Mouse (Mus musculus) brain, embryonic 18.5 days (tissue): ENCODE data around the gene Gcn1l1.

ENCODE experiments used
- DNase-seq: peaks from one replicate; pipeline ENCODE4 v3.0.0-alpha.2; 2012; ENCODE audit warnings: low read depth, low spot score

Gcn1l1 gene

GRCm38 (mm10) chr5:115534856-115535255, 30.2 kb upstream of the Gcn1l1 start:
- DNase-seq: no peak

GRCm38 (mm10) chr5:115535635-115536034, 29.4 kb upstream of the Gcn1l1 start:
- no peak for DNase-seq

- DNase-seq: no peak
Observed at GRCm38 (mm10) chr5:115538017-115538692, 26.9 kb upstream of the Gcn1l1 start.

GRCm38 (mm10) chr5:115538693-115539043, 26.4 kb upstream of the Gcn1l1 start:
- no peak for DNase-seq

- no peak for DNase-seq
Observed at GRCm38 (mm10) chr5:115542635-115543384, 22.2 kb upstream of the Gcn1l1 start.

GRCm38 (mm10) chr5:115543509-115544253, 21.4 kb upstream of the Gcn1l1 start:
- DNase-seq: no peak

GRCm38 (mm10) chr5:115544655-115545185, 20.3 kb upstream of the Gcn1l1 start:
- DNase-seq: no peak

- DNase-seq: no peak
Observed at GRCm38 (mm10) chr5:115545636-115546035, 19.4 kb upstream of the Gcn1l1 start.

- DNase-seq: no peak
Observed at GRCm38 (mm10) chr5:115546536-115546935, 18.5 kb upstream of the Gcn1l1 start.

- no peak for DNase-seq
Observed at GRCm38 (mm10) chr5:115547014-115547413, 18.0 kb upstream of the Gcn1l1 start.

- DNase-seq: no peak
Observed at GRCm38 (mm10) chr5:115547421-115547820, 17.6 kb upstream of the Gcn1l1 start.

GRCm38 (mm10) chr5:115548501-115549285, 16.4 kb upstream of the Gcn1l1 start:
- no peak for DNase-seq

GRCm38 (mm10) chr5:115550482-115551005, 14.5 kb upstream of the Gcn1l1 start:
- DNase-seq: no peak

GRCm38 (mm10) chr5:115551386-115551785, 13.7 kb upstream of the Gcn1l1 start:
- no peak for DNase-seq

GRCm38 (mm10) chr5:115551799-115552198, 13.3 kb upstream of the Gcn1l1 start:
- DNase-seq: no peak

- DNase-seq: no peak
Observed at GRCm38 (mm10) chr5:115553801-115554420, 11.1 kb upstream of the Gcn1l1 start.

- no peak for DNase-seq
Observed at GRCm38 (mm10) chr5:115554536-115555291, 10.3 kb upstream of the Gcn1l1 start.

GRCm38 (mm10) chr5:115556217-115556616, 8.8 kb upstream of the Gcn1l1 start:
- no peak for DNase-seq

GRCm38 (mm10) chr5:115558182-115558794, 6.8 kb upstream of the Gcn1l1 start:
- no peak for DNase-seq
